Mouse (Mus musculus) megakaryocyte, embryonic 14.5 days (primary cell): ENCODE measurements around the gene Yars.

ENCODE experiments used
- FLI1 ChIP-seq: IDR thresholded peaks from 2 replicates; pipeline ENCODE4 v1.6.1; 2012; ENCODE audit warnings: low read length, inconsistent platforms, mixed read lengths
- GATA1 ChIP-seq: IDR thresholded peaks from 3 replicates; pipeline ENCODE4 v1.6.1; 2012; ENCODE audit warnings: mixed read lengths, low read length, inconsistent platforms, borderline replicate concordance

DNA sequence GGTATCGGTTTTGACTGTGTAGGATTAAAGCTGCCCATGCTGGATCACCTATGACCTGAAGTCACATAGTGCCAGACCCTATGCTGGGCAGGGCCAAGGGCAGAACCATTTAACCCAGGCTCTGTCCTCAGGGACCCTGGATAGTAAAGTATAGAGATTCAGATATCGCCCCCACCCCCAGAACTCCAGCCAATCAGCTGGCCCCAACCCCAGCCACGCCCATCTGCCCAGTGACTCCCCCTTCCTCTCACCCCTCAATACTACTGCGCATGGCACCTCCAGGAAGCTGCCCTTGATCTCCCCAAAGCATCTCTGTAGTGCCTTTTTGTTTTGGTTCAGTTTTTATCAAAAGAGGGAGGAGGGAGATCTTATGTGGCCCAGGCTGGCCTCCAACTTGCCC lies 53.2 kb downstream of the Yars start:
- no peak for TF ChIP-seq GATA1
- TF ChIP-seq FLI1: no peak
